Mouse (Mus musculus) CD4-positive naive resting alpha-beta T cell, adult 57 days (primary cell): ENCODE measurements around the gene Tmc8. TPM values are rescaled to one million over a fixed set of nuclear protein-coding genes. Genes with fewer than 3 reads are reported as not detected.

Source experiments
- total RNA-seq: library from RNA; stranded (reverse); gene quantifications from one replicate; pipeline ENCODE4 v1.2.4, GENCODE M21; 2023

Gene Tmc8
- total RNA-seq = 102 TPM

DNA sequence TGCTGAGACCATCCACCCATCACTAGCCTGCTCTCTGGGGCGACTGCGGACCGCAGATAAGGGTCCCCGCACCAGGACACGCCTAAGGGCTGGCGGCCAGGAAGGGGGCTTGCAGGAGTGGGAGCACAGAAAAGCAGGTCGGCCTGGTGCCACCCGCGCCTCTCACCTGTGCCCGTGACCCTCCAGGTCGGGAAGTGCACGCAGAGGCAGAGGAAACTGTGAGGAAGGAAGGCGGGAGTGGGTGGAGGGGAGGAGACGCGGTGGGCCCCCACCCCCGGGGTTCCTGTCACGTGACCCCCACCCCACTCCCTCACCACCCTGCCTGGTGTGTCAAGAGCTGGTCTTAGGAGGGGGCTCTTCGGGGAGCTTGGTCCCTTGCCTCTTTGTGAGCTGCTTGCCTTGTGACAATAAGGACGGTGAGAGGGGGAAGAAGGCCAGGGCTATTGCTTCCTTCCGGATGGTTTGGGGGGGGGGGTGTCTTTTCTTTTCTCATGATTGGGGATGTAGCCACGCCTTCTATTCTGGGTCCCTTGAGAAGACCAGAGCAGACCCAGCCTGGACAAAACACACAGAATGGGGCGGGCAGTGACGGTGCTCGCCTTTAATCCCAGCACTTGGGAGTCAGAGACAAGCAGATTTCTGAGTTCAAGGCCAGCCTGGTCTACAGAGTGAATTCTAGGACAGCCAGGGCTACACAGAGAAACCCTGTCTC lies at the start of gene Tmc8, which contains the start of gene Tmc6:
Gene Tmc8 (plus strand): TSS at position 84 of the 712 bp plus-strand sequence.
Gene Tmc6 (minus strand): TSS at position 206 of the 712 bp plus-strand sequence.

DNA sequence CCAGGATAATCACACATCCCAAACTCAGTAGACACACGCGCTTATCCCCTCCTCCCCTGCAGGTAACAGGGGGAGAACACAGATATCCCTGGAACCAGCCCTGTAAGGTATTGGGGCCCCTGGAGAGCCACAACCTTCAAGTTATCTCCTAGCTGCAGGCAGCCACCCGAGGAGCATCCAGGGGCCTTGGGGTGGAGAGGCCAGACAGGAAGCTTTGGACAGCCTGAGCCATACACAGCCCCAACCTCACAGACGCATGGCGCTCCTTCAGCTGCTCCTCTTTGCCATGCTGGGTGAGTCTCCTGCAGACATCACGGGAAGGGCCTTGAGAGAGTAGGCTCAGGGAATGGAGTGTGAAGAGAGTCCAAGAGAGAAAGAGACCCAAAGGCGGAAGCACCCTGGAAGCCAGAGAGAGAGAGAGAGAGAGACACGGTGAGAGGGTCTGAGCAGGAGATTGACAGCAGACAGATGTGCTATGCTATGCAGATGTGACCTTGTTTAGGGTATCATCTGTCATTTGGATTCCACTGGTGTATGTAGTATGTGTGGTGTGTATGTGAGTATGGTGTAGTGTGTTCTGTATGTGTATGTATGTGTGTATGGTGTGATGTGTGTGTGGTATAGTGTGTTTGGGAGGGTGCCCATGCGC lies 15.8 kb downstream of the Tmc8 start, which contains the start of gene 6030468B19Rik:
Gene 6030468B19Rik (plus strand): TSS at position 150 of the 649 bp plus-strand sequence.

DNA sequence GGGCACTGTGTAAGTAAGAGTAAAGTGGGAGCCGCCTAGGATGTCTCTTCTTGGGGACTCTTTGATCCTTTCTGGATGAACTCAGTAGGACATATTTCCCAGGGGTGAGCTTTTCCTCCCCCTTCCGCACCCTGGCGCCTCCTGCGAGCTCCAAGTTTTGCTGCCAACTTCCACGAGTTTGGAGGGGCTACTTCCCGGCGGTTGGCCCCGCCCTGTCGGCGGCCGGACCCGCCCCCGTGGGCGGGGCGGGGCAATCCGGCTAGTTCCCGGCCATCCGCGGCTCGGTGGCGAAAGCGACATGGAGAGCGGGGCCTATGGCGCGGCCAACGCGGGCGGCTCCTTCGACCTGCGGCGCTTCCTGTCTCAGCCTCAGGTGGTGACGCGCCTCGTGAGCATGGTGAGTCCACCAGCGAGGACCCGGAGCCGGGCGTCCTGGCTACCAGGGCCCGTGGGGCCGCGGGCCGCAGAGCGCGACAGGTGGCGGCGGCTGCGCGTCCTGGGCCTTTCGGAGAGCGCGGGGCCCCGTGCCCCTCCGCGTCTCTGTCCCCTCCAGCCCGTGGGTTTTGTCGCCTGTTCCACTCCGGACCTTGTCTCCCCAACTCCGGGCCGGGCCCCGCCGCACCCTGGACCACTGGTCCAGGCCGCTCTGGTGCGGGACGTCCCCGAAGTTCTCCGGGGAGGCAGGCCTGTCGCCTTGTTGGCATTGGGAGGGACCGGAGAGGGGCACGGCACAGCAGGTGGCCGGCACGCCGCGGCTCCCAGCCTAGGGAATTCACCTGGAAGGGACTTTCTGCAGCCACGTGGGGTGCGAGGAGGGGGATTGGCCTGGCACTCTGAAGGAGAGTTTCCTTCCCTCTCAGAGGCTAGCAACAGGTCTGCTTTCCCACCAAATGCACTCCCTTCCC lies 27.8 kb downstream of the Tmc8 start, which contains the start of the genes Gm20708 and Syngr2:
Gene Gm20708 (plus strand): TSS at position 262 of the 905 bp plus-strand sequence.
Gene Syngr2 (plus strand): TSS at position 262 of the 905 bp plus-strand sequence.

DNA sequence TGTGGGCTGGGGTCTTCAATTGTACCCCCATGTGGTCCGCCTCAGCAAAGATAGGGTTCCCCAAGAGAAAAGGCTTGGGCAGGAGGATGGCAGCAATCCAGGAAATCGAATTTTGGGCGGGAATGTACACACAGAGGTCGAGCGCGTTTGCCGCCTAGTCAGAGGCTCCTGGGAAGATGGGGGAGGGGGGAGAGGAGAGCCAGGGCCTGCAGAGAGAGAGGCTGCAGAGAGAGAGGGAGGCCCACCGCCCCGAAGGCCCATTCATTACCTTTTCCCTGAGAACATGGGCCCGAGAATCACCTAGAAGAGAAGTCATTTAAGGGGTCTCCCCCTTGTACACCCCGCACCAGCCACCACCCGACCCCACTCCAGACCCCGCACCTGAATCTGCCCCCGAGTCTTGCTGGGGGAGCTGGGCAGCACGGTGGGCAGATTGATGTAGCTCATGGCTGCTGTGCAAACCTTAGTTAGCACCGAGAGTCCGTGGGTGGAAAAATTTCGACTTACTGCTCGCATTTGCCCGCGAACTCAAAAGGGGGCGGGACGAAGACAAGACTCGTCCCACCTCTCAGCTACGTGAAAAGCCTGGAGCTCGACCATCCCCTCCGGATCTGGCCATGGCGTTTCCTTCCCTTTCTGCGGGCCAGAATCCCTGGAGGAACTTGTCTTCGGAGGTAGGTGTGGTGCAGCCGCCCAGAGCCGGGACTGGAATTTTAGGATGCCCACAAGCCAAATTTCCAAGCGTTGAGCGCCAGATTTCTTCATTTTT lies 43.6 kb downstream of the Tmc8 start, which contains the start of the genes Afmid and Tk1:
Gene Afmid (plus strand): TSS at position 592 of the 769 bp plus-strand sequence.
Gene Tk1 (minus strand): TSS at position 760 of the 769 bp plus-strand sequence.

Other genes starting within 250 kb of the Tmc8 start
- 90.6 TPM for gene Tnrc6c, start 127.8 kb upstream of the Tmc8 start, total RNA-seq
- gene Tmc6, start 122 bp downstream of the Tmc8 start, total RNA-seq = 284 TPM
- not detected for gene 6030468B19Rik, start 15.6 kb downstream of the Tmc8 start, total RNA-seq
- gene Gm20708, start 27.6 kb downstream of the Tmc8 start, total RNA-seq = 5.6 TPM
- 50.9 TPM for gene Syngr2, start 27.6 kb downstream of the Tmc8 start, total RNA-seq
- gene Afmid, start 43.8 kb downstream of the Tmc8 start, total RNA-seq = 14.7 TPM
- 3.4 TPM for gene Tk1, start 44.0 kb downstream of the Tmc8 start, total RNA-seq
- gene Birc5, start 67.2 kb downstream of the Tmc8 start, total RNA-seq = 1.7 TPM
- not detected for gene Tmem235, start 78.7 kb downstream of the Tmc8 start, total RNA-seq
- 10.0 TPM for gene Tha1, start 91.4 kb downstream of the Tmc8 start, total RNA-seq
- 78.8 TPM for gene Socs3, start 188.0 kb downstream of the Tmc8 start, total RNA-seq
- gene Pgs1, start 204.2 kb downstream of the Tmc8 start, total RNA-seq = 57.4 TPM